Mouse (Mus musculus) spleen, postnatal 36 days (tissue): ENCODE results near the gene Det1.

Experiments used
- DNase-seq, 2 experiments: peaks; one replicate each; pipeline ENCODE4 v3.0.0; 2022; ENCODE audit warnings: low spot score in 2 of 2, mixed read lengths in 1 of 2

Det1 gene

GRCm38 (mm10) chr7:78782639-78783581 lies 64.2 kb downstream of the Det1 start, which contains the start of the genes Mrps11 and Mrpl46:
Gene Mrps11 (plus strand): TSS chr7:78783119.
Gene Mrpl46 (minus strand): TSS chr7:78783531.
- peak; percentile 82 to 86 for DNase-seq

- DNase-seq, result no peak
Observed at GRCm38 (mm10) chr7:78778741-78779140, 68.3 kb downstream of the Det1 start.
